Mouse (Mus musculus) forebrain, embryonic 13.5 days (tissue): ENCODE measurements around the gene Dhrs1. TPM values are rescaled to one million over a fixed set of nuclear protein-coding genes. Genes with fewer than 3 reads are reported as not detected.

Experiments
- ATAC-seq: fragments of 200-750 bp; cut with Nextera tagmentation; 2 replicates; pipeline ENCODE4 v1.8.0; 2017
- H3K27ac ChIP-seq: fragments of 300-500 bp; sonication (generic); 2 replicates; pipeline ENCODE4 v1.5.1; 2015; ENCODE audit warnings: inconsistent platforms, mild to moderate bottlenecking, moderate library complexity
- H3K27me3 ChIP-seq: fragments of 300-500 bp; sonication (generic); 2 replicates; pipeline ENCODE4 v1.6.1; 2015; ENCODE audit warnings: mild to moderate bottlenecking, inconsistent platforms
- H3K36me3 ChIP-seq: fragments of 300-500 bp; sonication (generic); 2 replicates; pipeline ENCODE4 v1.6.1; 2015; ENCODE audit warnings: mild to moderate bottlenecking, inconsistent platforms; ENCODE audit not compliant: poor library complexity, severe bottlenecking
- H3K4me1 ChIP-seq: fragments of 300-500 bp; sonication (generic); 2 replicates; pipeline ENCODE4 v1.6.1; 2015; ENCODE audit warnings: inconsistent platforms
- H3K4me2 ChIP-seq: fragments of 300-500 bp; sonication (generic); 2 replicates; pipeline ENCODE4 v1.6.1; 2015; ENCODE audit warnings: inconsistent platforms, mild to moderate bottlenecking, moderate library complexity
- H3K4me3 ChIP-seq: fragments of 300-500 bp; sonication (generic); 2 replicates; pipeline ENCODE4 v1.5.1; 2015; ENCODE audit warnings: mild to moderate bottlenecking, inconsistent platforms
- H3K9ac ChIP-seq: fragments of 300-500 bp; sonication (generic); 2 replicates; pipeline ENCODE4 v1.6.1; 2015; ENCODE audit warnings: mild to moderate bottlenecking, inconsistent platforms
- H3K9me3 ChIP-seq: fragments of 300-500 bp; sonication (generic); replicated peaks from 2 replicates; pipeline ENCODE4 v1.6.1; 2016; ENCODE audit warnings: inconsistent platforms
- WGBS: fragments of 180-500 bp; shearing (Covaris S2); methylation state at CpG from one replicate; pipeline ENCODE4 v1.1.7; 2015; 5-methylcytosine and 5-hydroxymethylcytosine counted together
- polyA plus RNA-seq: library from polyadenylated mRNA; unstranded; fragments of >200 nt; fragmentation: Nextera tagmentation; extraction: Ambion mirVana; gene quantifications from 2 replicates; pipeline ENCODE4 v1.2.1, GENCODE M21; 2015

Dhrs1 gene
- polyA plus RNA-seq, 1 experiment from 2014 or later: 78.8 TPM

- peaks cover 16% of the 10 kb centered on the region for H3K4me1 ChIP-seq
- no peak overlapping the region for H3K9ac ChIP-seq
- no peak overlapping the region for H3K27ac ChIP-seq
- no peak for ATAC-seq
- WGBS: 66% methylated on average over 16 of the region's 16 CpGs
- H3K4me3 ChIP-seq: no peak overlapping the region
- H3K27me3 ChIP-seq: peaks cover 57% of the 10 kb centered on the region
- H3K4me2 ChIP-seq: no peak overlapping the region
- H3K9me3 ChIP-seq: no peaks in the 10 kb centered on the region
- H3K36me3 ChIP-seq: no peaks in the 10 kb centered on the region
Observed at GRCm38 (mm10) chr14:55779656-55780055, 34.2 kb upstream of the Dhrs1 start.

- H3K36me3 ChIP-seq: no peaks in the 10 kb centered on the region
- H3K9ac ChIP-seq: no peak overlapping the region
- no peak overlapping the region for H3K27ac ChIP-seq
- no peak for ATAC-seq
- no peaks in the 10 kb centered on the region for H3K9me3 ChIP-seq
- H3K27me3 ChIP-seq: peaks cover 53% of the 10 kb centered on the region
- no peak overlapping the region for H3K4me3 ChIP-seq
- peaks cover 13% of the 10 kb centered on the region for H3K4me1 ChIP-seq
- H3K4me2 ChIP-seq: no peak overlapping the region
- 93% methylated on average over 15 of the region's 15 CpGs for WGBS
Observed at GRCm38 (mm10) chr14:55778686-55779085, 33.2 kb upstream of the Dhrs1 start.

- 88% methylated on average over 11 of the region's 11 CpGs for WGBS
- peaks cover 51% of the 10 kb centered on the region for H3K27me3 ChIP-seq
Observed at GRCm38 (mm10) chr14:55777806-55778205, 32.3 kb upstream of the Dhrs1 start.

GRCm38 (mm10) chr14:55777176-55777575, 31.7 kb upstream of the Dhrs1 start:
- H3K4me2 ChIP-seq: no peak overlapping the region
- no peaks in the 10 kb centered on the region for H3K9me3 ChIP-seq
- H3K4me3 ChIP-seq: no peak overlapping the region
- H3K9ac ChIP-seq: no peak overlapping the region
- peaks cover 44% of the 10 kb centered on the region for H3K27me3 ChIP-seq
- WGBS: 53% methylated on average over 3 of the region's 3 CpGs
- H3K4me1 ChIP-seq: peaks cover 6% of the 10 kb centered on the region; the same call in 1 of the 2 replicates
- ATAC-seq: no peak
- no peaks in the 10 kb centered on the region for H3K36me3 ChIP-seq
- no peak overlapping the region for H3K27ac ChIP-seq

More at GRCm38 (mm10) chr14:55777806-55778205, 32.3 kb upstream of the Dhrs1 start:
- H3K9me3 ChIP-seq: no peaks in the 10 kb centered on the region
- no peak for ATAC-seq
- H3K27ac ChIP-seq: no peak overlapping the region
- no peak overlapping the region for H3K9ac ChIP-seq
- H3K4me2 ChIP-seq: no peak overlapping the region
- peaks cover 6% of the 10 kb centered on the region; the same call in 1 of the 2 replicates for H3K4me1 ChIP-seq
- H3K36me3 ChIP-seq: no peaks in the 10 kb centered on the region
- no peak overlapping the region for H3K4me3 ChIP-seq

- peaks cover 40% of the 10 kb centered on the region for H3K27me3 ChIP-seq
- no peak overlapping the region for H3K9ac ChIP-seq
- 76% methylated on average over 7 of the region's 7 CpGs for whole genome bisulfite sequencing
- no peak overlapping the region for H3K27ac ChIP-seq
- H3K9me3 ChIP-seq: no peaks in the 10 kb centered on the region
- ATAC-seq: no peak
- H3K4me2 ChIP-seq: no peak overlapping the region
- no peaks in the 10 kb centered on the region for H3K36me3 ChIP-seq
- H3K4me1 ChIP-seq: peaks cover 4% of the 10 kb centered on the region; the same call in 1 of the 2 replicates
- no peak overlapping the region for H3K4me3 ChIP-seq
Observed at GRCm38 (mm10) chr14:55776711-55777110, 31.2 kb upstream of the Dhrs1 start.

GRCm38 (mm10) chr14:55769087-55769703, 23.7 kb upstream of the Dhrs1 start:
- whole genome bisulfite sequencing: 75% methylated on average over 16 of the region's 16 CpGs
- no peak for ATAC-seq
- H3K27me3 ChIP-seq: peaks cover 71% of the 10 kb centered on the region
- H3K4me2 ChIP-seq: no peak overlapping the region
- no peaks in the 10 kb centered on the region for H3K9me3 ChIP-seq
- no peak overlapping the region for H3K4me3 ChIP-seq
- H3K36me3 ChIP-seq: no peaks in the 10 kb centered on the region
- peaks cover 7% of the 10 kb centered on the region; the same call in 1 of the 2 replicates for H3K4me1 ChIP-seq
- no peak overlapping the region for H3K27ac ChIP-seq
- H3K9ac ChIP-seq: no peak overlapping the region

- Histone ChIP-seq H3K27me3 (peaks cover 71% of the 10 kb centered on the region), H3K4me3 (no peak overlapping the region), H3K36me3 (no peaks in the 10 kb centered on the region), H3K4me2 (no peak overlapping the region), H3K4me1 (peaks cover 7% of the 10 kb centered on the region; the same call in 1 of the 2 replicates), H3K27ac (no peak overlapping the region), H3K9me3 (no peaks in the 10 kb centered on the region), H3K9ac (no peak overlapping the region)
- no peak for ATAC-seq
- WGBS: 87% methylated on average over 6 of the region's 6 CpGs
Observed at GRCm38 (mm10) chr14:55768555-55768954, 23.1 kb upstream of the Dhrs1 start.

- Histone ChIP-seq H3K36me3 (no peaks in the 10 kb centered on the region), H3K27me3 (peaks cover 73% of the 10 kb centered on the region)
Observed at GRCm38 (mm10) chr14:55767519-55768414, 22.3 kb upstream of the Dhrs1 start.

GRCm38 (mm10) chr14:55765696-55766095, 20.2 kb upstream of the Dhrs1 start, which contains the start of gene Ltb4r1:
TSS of gene Ltb4r1 (plus strand) at chr14:55765962.
- 68% methylated on average over 4 of the region's 4 CpGs for WGBS
- H3K9me3 ChIP-seq: no peaks in the 10 kb centered on the region
- H3K9ac ChIP-seq: no peak within 1 kb of the TSS
- no peaks in the 10 kb centered on the region for H3K36me3 ChIP-seq
- H3K27ac ChIP-seq: no peak within 1 kb of the TSS
- no peak within 1 kb of the TSS for H3K4me2 ChIP-seq
- H3K27me3 ChIP-seq: peaks cover 90% of the 10 kb centered on the region
- no peak within 1 kb of the TSS for H3K4me3 ChIP-seq
- ATAC-seq: no peak
- H3K4me1 ChIP-seq: peaks cover 15% of the 10 kb centered on the region

More at GRCm38 (mm10) chr14:55767519-55768414, 22.3 kb upstream of the Dhrs1 start:
- Histone ChIP-seq H3K9me3 (no peaks in the 10 kb centered on the region), H3K4me2 (peak overlapping the region; percentile 86), H3K27ac (no peak overlapping the region), H3K4me3 (peak overlapping the region; percentile 47), H3K9ac (peak overlapping the region; percentile 71), H3K4me1 (peaks cover 7% of the 10 kb centered on the region; the same call in 1 of the 2 replicates)
- peak; percentile 62; the same call in 1 of the 2 replicates for ATAC-seq
- WGBS: 11% methylated on average over 52 of the region's 52 CpGs

- Histone ChIP-seq H3K9me3 (no peaks in the 10 kb centered on the region), H3K9ac (no peak overlapping the region), H3K36me3 (no peaks in the 10 kb centered on the region), H3K27ac (no peak overlapping the region), H3K4me3 (no peak overlapping the region), H3K4me2 (no peak overlapping the region), H3K27me3 (peaks cover 72% of the 10 kb centered on the region), H3K4me1 (peaks cover 14% of the 10 kb centered on the region)
- 63% methylated on average over 7 of the region's 7 CpGs for WGBS
- ATAC-seq: no peak
Observed at GRCm38 (mm10) chr14:55763166-55763565, 17.7 kb upstream of the Dhrs1 start.

- peak overlapping the region; percentile 77 for H3K9ac ChIP-seq
- H3K4me1 ChIP-seq: peaks cover 9% of the 10 kb centered on the region
- ATAC-seq: peak; percentile 77
- H3K27ac ChIP-seq: peak overlapping the region; percentile 8; the same call in 1 of the 2 replicates
- H3K9me3 ChIP-seq: no peaks in the 10 kb centered on the region
- under 1% methylated on average over 75 of the region's 77 CpGs for WGBS
- H3K4me2 ChIP-seq: peak overlapping the region; percentile 87
- H3K36me3 ChIP-seq: no peaks in the 10 kb centered on the region
- peaks cover 63% of the 10 kb centered on the region for H3K27me3 ChIP-seq
- peak overlapping the region; percentile 53 for H3K4me3 ChIP-seq
Observed at GRCm38 (mm10) chr14:55762001-55762821, 16.7 kb upstream of the Dhrs1 start.
